Mouse (Mus musculus) thymus, adult 2 months (tissue): ENCODE data around the gene Klf5.

Source experiments
- CTCF ChIP-seq: fragments of 200-500 bp; IDR thresholded peaks from 2 replicates; pipeline ENCODE4 v1.5.1; 2012; ENCODE audit warnings: mild to moderate bottlenecking, control low read depth, low read length, moderate library complexity, borderline replicate concordance; ENCODE audit not compliant: control insufficient read depth, poor library complexity, insufficient read depth; ENCODE audit errors: extremely low read depth
- POLR2A ChIP-seq: fragments of 200-500 bp; IDR thresholded peaks from 2 replicates; pipeline ENCODE4 v1.6.1; 2012; ENCODE audit warnings: mild to moderate bottlenecking, low read length, control low read depth, moderate library complexity; ENCODE audit not compliant: control insufficient read depth, poor library complexity, insufficient read depth; ENCODE audit errors: extremely low read depth

- TF ChIP-seq POLR2A = no peak
- no peak for TF ChIP-seq CTCF
Measured at GRCm38 (mm10) chr14:99316275-99316674, 17.8 kb downstream of the Klf5 start.
